Mouse (Mus musculus) liver, embryonic 16.5 days (tissue): ENCODE data around the gene Cers4. TPM values are rescaled to one million over a fixed set of nuclear protein-coding genes. Genes with fewer than 3 reads are reported as not detected.

Experiments
- ATAC-seq: fragments of 200-750 bp; cut with Nextera tagmentation; 2 replicates; pipeline ENCODE4 v1.8.0; 2017; ENCODE audit warnings: low read depth, mild to moderate bottlenecking, moderate number of reproducible peaks, moderate library complexity
- H3K27ac ChIP-seq: fragments of 300-500 bp; sonication (generic); 2 replicates; pipeline ENCODE4 v1.5.1; 2014; ENCODE audit warnings: mild to moderate bottlenecking, low read length
- H3K27me3 ChIP-seq: fragments of 300-500 bp; sonication (generic); 2 replicates; pipeline ENCODE4 v1.6.1; 2014; ENCODE audit warnings: low read depth, low read length, mixed read lengths; ENCODE audit not compliant: control insufficient read depth, insufficient read depth
- H3K36me3 ChIP-seq: fragments of 300-500 bp; sonication (generic); 2 replicates; pipeline ENCODE4 v1.6.1; 2014; ENCODE audit warnings: mild to moderate bottlenecking; ENCODE audit not compliant: control insufficient read depth, insufficient read depth
- H3K4me1 ChIP-seq: fragments of 300-500 bp; sonication (generic); 2 replicates; pipeline ENCODE4 v1.6.1; 2014; ENCODE audit warnings: low read depth, low read length, mixed read lengths; ENCODE audit not compliant: control insufficient read depth
- H3K4me2 ChIP-seq: fragments of 300-500 bp; sonication (generic); 2 replicates; pipeline ENCODE4 v1.6.1; 2014; ENCODE audit warnings: low read depth, low read length, mixed read lengths
- H3K4me3 ChIP-seq: fragments of 300-500 bp; sonication (generic); 2 replicates; pipeline ENCODE4 v1.5.1; 2014; ENCODE audit warnings: low read depth, mild to moderate bottlenecking, low read length
- H3K9ac ChIP-seq: fragments of 300-500 bp; sonication (generic); 2 replicates; pipeline ENCODE4 v1.6.1; 2014; ENCODE audit warnings: low read depth, low read length
- H3K9me3 ChIP-seq: fragments of 300-500 bp; sonication (generic); replicated peaks from 2 replicates; pipeline ENCODE4 v1.6.1; 2016; ENCODE audit warnings: low read length; ENCODE audit not compliant: control insufficient read depth
- WGBS: fragments of 180-500 bp; shearing (Covaris S2); extraction: QIAGEN DNeasy Blood & Tissue Kit; methylation state at CpG from one replicate; pipeline ENCODE4 v1.1.7; 2014; ENCODE audit not compliant: insufficient replicate concordance; 5-methylcytosine and 5-hydroxymethylcytosine counted together
- polyA plus RNA-seq: library from polyadenylated mRNA; unstranded; fragments of >200 nt; fragmentation: Nextera tagmentation; extraction: Ambion mirVana; gene quantifications from 2 replicates; pipeline ENCODE4 v1.2.1, GENCODE M21; 2015

Cers4 gene
- polyA plus RNA-seq, 1 experiment from 2014 or later = 1.7 TPM

GRCm38 (mm10) chr8:4521472-4521871 lies 28.6 kb downstream of the Cers4 start:
- H3K27me3 ChIP-seq = no peaks in the 10 kb centered on the region
- H3K9me3 ChIP-seq = no peaks in the 10 kb centered on the region
- no peak for ATAC-seq
- 40% methylated on average over 4 of the region's 4 CpGs for WGBS
- no peak overlapping the region for H3K4me2 ChIP-seq
- H3K9ac ChIP-seq = no peak overlapping the region
- H3K4me3 ChIP-seq = no peak overlapping the region
- H3K4me1 ChIP-seq = no peaks in the 10 kb centered on the region
- no peaks in the 10 kb centered on the region for H3K36me3 ChIP-seq
- H3K27ac ChIP-seq = no peak overlapping the region

GRCm38 (mm10) chr8:4523525-4523924 lies 30.7 kb downstream of the Cers4 start:
- H3K9me3 ChIP-seq = no peaks in the 10 kb centered on the region
- H3K4me3 ChIP-seq = no peak overlapping the region
- no peak overlapping the region for H3K4me2 ChIP-seq
- no peak for ATAC-seq
- no peaks in the 10 kb centered on the region for H3K4me1 ChIP-seq
- H3K36me3 ChIP-seq = no peaks in the 10 kb centered on the region
- no peaks in the 10 kb centered on the region for H3K27me3 ChIP-seq
- no peak overlapping the region for H3K27ac ChIP-seq
- no peak overlapping the region for H3K9ac ChIP-seq
- 77% methylated on average over 10 of the region's 10 CpGs for WGBS

Other genes starting within 250 kb of the Cers4 start
- gene Tgfbr3l, start 244.8 kb upstream of the Cers4 start, polyA plus RNA-seq = 0.82 and 1.1 TPM in 2 replicates
- gene Snapc2, start 239.9 kb upstream of the Cers4 start, polyA plus RNA-seq = 14.0 and 14.1 TPM in 2 replicates
- 1.3 and 1.5 TPM in 2 replicates for gene Ctxn1, start 233.8 kb upstream of the Cers4 start, polyA plus RNA-seq
- 28.3 and 30.0 TPM in 2 replicates for gene Timm44, start 217.1 kb upstream of the Cers4 start, polyA plus RNA-seq
- gene Ccl25, start 167.8 kb upstream of the Cers4 start, polyA plus RNA-seq = 5.3 and 6.5 TPM in 2 replicates
- gene Elavl1, start 167.6 kb upstream of the Cers4 start, polyA plus RNA-seq = 80.1 and 85.0 TPM in 2 replicates
- gene Zfp958, start 120.1 kb downstream of the Cers4 start, polyA plus RNA-seq = 3.8 and 3.9 TPM in 2 replicates